Mouse (Mus musculus): ENCODE data around the gene Smurf1. TPM values are rescaled to one million over a fixed set of nuclear protein-coding genes. Genes with fewer than 3 reads are reported as not detected.

Gene Smurf1
- polyA plus RNA-seq, 1 experiment, result 14.4 TPM

- 68% methylated on average over 5 of the region's 5 CpGs for WGBS
- peak; percentile 33 for DNase-seq
- H3K4me3 ChIP-seq (ENCODE audit: insufficient read depth, low read depth, low read length), result no peak overlapping the region
- H3K36me3 ChIP-seq (ENCODE audit: control insufficient read depth, insufficient read depth, low read length), result no peaks in the 10 kb centered on the region
- TF ChIP-seq POLR2A (IDR thresholded peaks at IDR 0.05; ENCODE audit: low read depth, low read length) (no peak), CTCF (conservative IDR thresholded peaks at IDR 0.05; ENCODE audit: insufficient read depth, insufficient read length, low read depth, low read length) (no peak)
- H3K27ac ChIP-seq (ENCODE audit: insufficient read depth, low read depth, low read length), result no peak overlapping the region
- no peaks in the 10 kb centered on the region for H3K27me3 ChIP-seq (replicated peaks; ENCODE audit: control insufficient read depth, insufficient read depth, low read length)
- H3K4me1 ChIP-seq (ENCODE audit: control insufficient read depth, insufficient read depth, low read length), result no peaks in the 10 kb centered on the region
These were observed 93.3 kb downstream of the Smurf1 start for GRCm38 (mm10) chr5:144872326-144872725.

DNA sequence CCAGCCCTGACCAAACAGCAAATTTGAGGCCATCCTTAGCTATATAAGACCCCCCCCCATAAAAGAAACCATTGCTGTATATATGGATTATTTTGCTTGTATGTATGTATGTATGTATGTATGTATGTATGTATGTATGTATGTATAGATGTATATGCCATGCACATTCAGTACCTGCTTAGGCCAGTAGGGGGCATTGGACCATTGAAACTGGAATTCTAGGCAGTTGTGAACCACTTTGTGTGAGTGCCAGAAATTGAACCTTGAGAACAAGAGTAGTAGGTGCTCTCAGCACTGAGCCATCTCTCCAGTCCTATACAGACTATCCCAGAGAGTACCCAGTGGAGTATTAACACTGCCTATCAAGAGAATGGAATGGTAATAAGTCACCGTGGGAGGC is 93.9 kb downstream of the Smurf1 start:
- 86% methylated on average over 1 of the region's 1 CpGs for WGBS
- H3K36me3 ChIP-seq (ENCODE audit: control insufficient read depth, insufficient read depth, low read length), result no peaks in the 10 kb centered on the region
- H3K4me3 ChIP-seq (ENCODE audit: insufficient read depth, low read depth, low read length), result no peak overlapping the region
- H3K27ac ChIP-seq (ENCODE audit: insufficient read depth, low read depth, low read length), result no peak overlapping the region
- no peaks in the 10 kb centered on the region for H3K27me3 ChIP-seq (replicated peaks; ENCODE audit: control insufficient read depth, insufficient read depth, low read length)
- DNase-seq, result no peak
- no peaks in the 10 kb centered on the region for H3K4me1 ChIP-seq (ENCODE audit: control insufficient read depth, insufficient read depth, low read length)
- no peak for TF ChIP-seq POLR2A (IDR thresholded peaks at IDR 0.05; ENCODE audit: low read depth, low read length)

- DNase-seq, result no peak
- TF ChIP-seq CTCF (conservative IDR thresholded peaks at IDR 0.05; ENCODE audit: insufficient read depth, insufficient read length, low read depth, low read length), result no peak
- no peak for TF ChIP-seq POLR2A (IDR thresholded peaks at IDR 0.05; ENCODE audit: low read depth, low read length)
- 66% methylated on average over 7 of the region's 7 CpGs for WGBS
- Histone ChIP-seq H3K27ac (ENCODE audit: insufficient read depth, low read depth, low read length) (no peak overlapping the region), H3K36me3 (ENCODE audit: control insufficient read depth, insufficient read depth, low read length) (no peaks in the 10 kb centered on the region), H3K4me1 (ENCODE audit: control insufficient read depth, insufficient read depth, low read length) (no peaks in the 10 kb centered on the region), H3K4me3 (ENCODE audit: insufficient read depth, low read depth, low read length) (no peak overlapping the region), H3K27me3 (replicated peaks; ENCODE audit: control insufficient read depth, insufficient read depth, low read length) (no peaks in the 10 kb centered on the region)
These were observed 94.9 kb downstream of the Smurf1 start for GRCm38 (mm10) chr5:144870782-144871181.

DNA sequence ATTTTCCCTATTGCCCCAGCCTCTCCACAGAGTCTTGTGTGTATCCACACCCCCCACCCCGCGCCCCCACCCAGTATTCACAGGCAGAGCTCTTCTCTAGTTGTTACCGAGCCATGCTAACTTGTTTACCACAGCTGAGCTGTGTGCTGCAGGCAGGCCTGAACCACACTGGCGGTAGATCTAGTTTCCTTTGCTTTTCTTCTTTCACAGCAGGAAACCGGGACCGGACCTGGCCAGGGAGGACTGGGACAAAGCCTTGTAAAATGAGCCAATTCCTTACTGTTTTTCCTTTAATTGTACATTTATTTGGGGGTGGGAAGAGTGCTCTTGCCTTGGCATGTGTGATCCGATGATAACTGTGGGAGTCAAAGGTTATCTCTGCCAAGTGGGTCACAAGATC is 96.2 kb downstream of the Smurf1 start:
- no peaks in the 10 kb centered on the region for H3K36me3 ChIP-seq (ENCODE audit: control insufficient read depth, insufficient read depth, low read length)
- TF ChIP-seq CTCF (conservative IDR thresholded peaks at IDR 0.05; ENCODE audit: insufficient read depth, insufficient read length, low read depth, low read length), result no peak
- TF ChIP-seq POLR2A (IDR thresholded peaks at IDR 0.05; ENCODE audit: low read depth, low read length), result no peak
- no peaks in the 10 kb centered on the region for H3K4me1 ChIP-seq (ENCODE audit: control insufficient read depth, insufficient read depth, low read length)
- WGBS, result 76% methylated on average over 7 of the region's 7 CpGs
- H3K4me3 ChIP-seq (ENCODE audit: insufficient read depth, low read depth, low read length), result no peak overlapping the region
- no peak overlapping the region for H3K27ac ChIP-seq (ENCODE audit: insufficient read depth, low read depth, low read length)
- H3K27me3 ChIP-seq (replicated peaks; ENCODE audit: control insufficient read depth, insufficient read depth, low read length), result no peaks in the 10 kb centered on the region
- DNase-seq, result no peak

DNA sequence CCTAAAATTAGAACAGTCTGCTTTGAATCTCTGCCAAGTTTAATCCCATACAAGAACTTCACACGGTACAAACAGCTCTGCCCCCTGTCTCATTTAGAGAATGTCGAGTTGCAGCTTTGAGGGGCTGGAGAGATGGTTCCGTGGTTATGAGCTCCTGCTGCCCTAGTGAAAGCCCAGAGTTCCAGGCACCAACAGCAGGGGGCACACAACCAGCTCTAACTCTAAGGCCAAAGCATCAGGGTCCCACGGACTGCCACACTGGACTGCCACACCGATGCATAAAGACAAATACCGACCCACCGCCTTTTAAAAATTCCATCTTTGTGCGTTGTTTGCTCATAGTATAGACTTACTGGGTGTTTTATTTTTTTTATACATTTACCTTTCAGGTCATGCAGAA is 98.7 kb downstream of the Smurf1 start:
- WGBS, result 65% methylated on average over 8 of the region's 8 CpGs
- Histone ChIP-seq H3K4me3 (ENCODE audit: insufficient read depth, low read depth, low read length) (no peak overlapping the region), H3K4me1 (ENCODE audit: control insufficient read depth, insufficient read depth, low read length) (no peaks in the 10 kb centered on the region), H3K36me3 (ENCODE audit: control insufficient read depth, insufficient read depth, low read length) (no peaks in the 10 kb centered on the region), H3K27me3 (replicated peaks; ENCODE audit: control insufficient read depth, insufficient read depth, low read length) (no peaks in the 10 kb centered on the region), H3K27ac (ENCODE audit: insufficient read depth, low read depth, low read length) (no peak overlapping the region)
- no peak for DNase-seq
- TF ChIP-seq POLR2A (IDR thresholded peaks at IDR 0.05; ENCODE audit: low read depth, low read length) (no peak), CTCF (conservative IDR thresholded peaks at IDR 0.05; ENCODE audit: insufficient read depth, insufficient read length, low read depth, low read length) (peak; percentile 53; the same call in 1 of the 2 replicates)

GRCm38 (mm10) chr5:144860913-144861312 is 104.7 kb downstream of the Smurf1 start:
- Histone ChIP-seq H3K27me3 (replicated peaks; ENCODE audit: control insufficient read depth, insufficient read depth, low read length) (no peaks in the 10 kb centered on the region), H3K36me3 (ENCODE audit: control insufficient read depth, insufficient read depth, low read length) (no peaks in the 10 kb centered on the region; the same call in 1 of the 2 replicates), H3K4me3 (ENCODE audit: insufficient read depth, low read depth, low read length) (no peak overlapping the region), H3K27ac (ENCODE audit: insufficient read depth, low read depth, low read length) (no peak overlapping the region), H3K4me1 (ENCODE audit: control insufficient read depth, insufficient read depth, low read length) (no peaks in the 10 kb centered on the region)
- TF ChIP-seq CTCF (conservative IDR thresholded peaks at IDR 0.05; ENCODE audit: insufficient read depth, insufficient read length, low read depth, low read length) (no peak), POLR2A (IDR thresholded peaks at IDR 0.05; ENCODE audit: low read depth, low read length) (no peak)
- no peak for DNase-seq
- WGBS, result 97% methylated on average over 8 of the region's 8 CpGs

GRCm38 (mm10) chr5:144859284-144859683 is 106.4 kb downstream of the Smurf1 start:
- Histone ChIP-seq H3K27me3 (replicated peaks; ENCODE audit: control insufficient read depth, insufficient read depth, low read length) (no peaks in the 10 kb centered on the region), H3K4me1 (ENCODE audit: control insufficient read depth, insufficient read depth, low read length) (no peaks in the 10 kb centered on the region), H3K27ac (ENCODE audit: insufficient read depth, low read depth, low read length) (no peak overlapping the region), H3K4me3 (ENCODE audit: insufficient read depth, low read depth, low read length) (no peak overlapping the region), H3K36me3 (ENCODE audit: control insufficient read depth, insufficient read depth, low read length) (no peaks in the 10 kb centered on the region; the same call in 1 of the 2 replicates)
- TF ChIP-seq CTCF (conservative IDR thresholded peaks at IDR 0.05; ENCODE audit: insufficient read depth, insufficient read length, low read depth, low read length), result no peak
- TF ChIP-seq POLR2A (IDR thresholded peaks at IDR 0.05; ENCODE audit: low read depth, low read length), result no peak
- peak; percentile 12 for DNase-seq
- 71% methylated on average over 9 of the region's 9 CpGs for WGBS

GRCm38 (mm10) chr5:144858527-144858926 is 107.1 kb downstream of the Smurf1 start:
- TF ChIP-seq POLR2A (IDR thresholded peaks at IDR 0.05; ENCODE audit: low read depth, low read length) (no peak), CTCF (conservative IDR thresholded peaks at IDR 0.05; ENCODE audit: insufficient read depth, insufficient read length, low read depth, low read length) (no peak)
- 89% methylated on average over 15 of the region's 15 CpGs for WGBS
- Histone ChIP-seq H3K27ac (ENCODE audit: insufficient read depth, low read depth, low read length) (no peak overlapping the region), H3K4me3 (ENCODE audit: insufficient read depth, low read depth, low read length) (no peak overlapping the region), H3K27me3 (replicated peaks; ENCODE audit: control insufficient read depth, insufficient read depth, low read length) (no peaks in the 10 kb centered on the region), H3K4me1 (ENCODE audit: control insufficient read depth, insufficient read depth, low read length) (no peaks in the 10 kb centered on the region), H3K36me3 (ENCODE audit: control insufficient read depth, insufficient read depth, low read length) (no peaks in the 10 kb centered on the region; the same call in 1 of the 2 replicates)
- no peak for DNase-seq

Measured in kidney, adult 2 months (tissue).